Mouse (Mus musculus) forebrain, embryonic 16.5 days (tissue): ENCODE measurements around the gene Lyplal1. TPM values are rescaled to one million over a fixed set of nuclear protein-coding genes. Genes with fewer than 3 reads are reported as not detected.

Experiments
- ATAC-seq: fragments of 200-750 bp; cut with Nextera tagmentation; 2 replicates; pipeline ENCODE4 v1.8.0; 2017; ENCODE audit warnings: mild to moderate bottlenecking, moderate library complexity
- H3K27ac ChIP-seq: fragments of 300-500 bp; sonication (generic); 2 replicates; pipeline ENCODE4 v1.5.1; 2014; ENCODE audit warnings: low read length, control low read depth
- H3K27me3 ChIP-seq: fragments of 300-500 bp; sonication (generic); replicated peaks from 2 replicates; pipeline ENCODE4 v1.6.1; 2014; ENCODE audit warnings: low read length; ENCODE audit not compliant: control insufficient read depth, insufficient read depth
- H3K36me3 ChIP-seq: fragments of 300-500 bp; sonication (generic); 2 replicates; pipeline ENCODE4 v1.6.1; 2014; ENCODE audit not compliant: control insufficient read depth, insufficient read depth
- H3K4me1 ChIP-seq: fragments of 300-500 bp; sonication (generic); replicated peaks from 2 replicates; pipeline ENCODE4 v1.6.1; 2014; ENCODE audit warnings: low read length; ENCODE audit not compliant: control insufficient read depth, insufficient read depth
- H3K4me2 ChIP-seq: fragments of 300-500 bp; sonication (generic); 2 replicates; pipeline ENCODE4 v1.6.1; 2014; ENCODE audit warnings: mild to moderate bottlenecking, low read length, control low read depth
- H3K4me3 ChIP-seq: fragments of 300-500 bp; sonication (generic); replicated peaks from 2 replicates; pipeline ENCODE4 v1.5.1; 2014; ENCODE audit warnings: mild to moderate bottlenecking, low read length, control low read depth
- H3K9ac ChIP-seq: fragments of 300-500 bp; sonication (generic); replicated peaks from 2 replicates; pipeline ENCODE4 v1.6.1; 2014; ENCODE audit warnings: low read depth, low read length, control low read depth
- H3K9me3 ChIP-seq: fragments of 300-500 bp; sonication (generic); 2 replicates; pipeline ENCODE4 v1.6.1; 2016; ENCODE audit warnings: low read length; ENCODE audit not compliant: control insufficient read depth
- WGBS: fragments of 180-500 bp; shearing (Covaris S2); extraction: QIAGEN DNeasy Blood & Tissue Kit; methylation state at CpG from one replicate; pipeline ENCODE4 v1.1.7; 2014; 5-methylcytosine and 5-hydroxymethylcytosine counted together
- polyA plus RNA-seq: library from polyadenylated mRNA; unstranded; fragments of >200 nt; fragmentation: Nextera tagmentation; extraction: Ambion mirVana; gene quantifications from 2 replicates; pipeline ENCODE4 v1.2.1, GENCODE M21; 2015

Gene Lyplal1
- polyA plus RNA-seq, 1 experiment from 2014 or later = 12.2 TPM

- no peaks in the 10 kb centered on the region for H3K4me1 ChIP-seq
- H3K36me3 ChIP-seq = no peaks in the 10 kb centered on the region
- H3K9me3 ChIP-seq = no peaks in the 10 kb centered on the region
- no peak overlapping the region for H3K4me3 ChIP-seq
- ATAC-seq = no peak
- WGBS = 85% methylated on average over 8 of the region's 8 CpGs
- 0 out of 2 replicates have a peak, but pooled peaks cover 6% of the 10 kb centered on the region for H3K27me3 ChIP-seq
- no peak overlapping the region for H3K4me2 ChIP-seq
- no peak overlapping the region for H3K27ac ChIP-seq
- no peak overlapping the region for H3K9ac ChIP-seq
Measured at GRCm38 (mm10) chr1:186128940-186129339, 11.8 kb upstream of the Lyplal1 start.

GRCm38 (mm10) chr1:186126313-186126862, 9.3 kb upstream of the Lyplal1 start:
- 77% methylated on average over 6 of the region's 6 CpGs for WGBS
- no peak overlapping the region for H3K4me3 ChIP-seq
- ATAC-seq = no peak
- no peaks in the 10 kb centered on the region for H3K36me3 ChIP-seq
- H3K4me1 ChIP-seq = no peaks in the 10 kb centered on the region
- H3K9me3 ChIP-seq = no peaks in the 10 kb centered on the region
- no peak overlapping the region for H3K9ac ChIP-seq
- 0 out of 2 replicates have a peak, but pooled peaks cover 6% of the 10 kb centered on the region for H3K27me3 ChIP-seq
- no peak overlapping the region for H3K27ac ChIP-seq
- H3K4me2 ChIP-seq = no peak overlapping the region

- no peak for ATAC-seq
- no peaks in the 10 kb centered on the region for H3K4me1 ChIP-seq
- H3K4me3 ChIP-seq = no peak overlapping the region
- H3K36me3 ChIP-seq = no peaks in the 10 kb centered on the region
- no peak overlapping the region for H3K27ac ChIP-seq
- no peaks in the 10 kb centered on the region for H3K9me3 ChIP-seq
- no peak overlapping the region for H3K4me2 ChIP-seq
- H3K9ac ChIP-seq = no peak overlapping the region
- H3K27me3 ChIP-seq = 0 out of 2 replicates have a peak, but pooled peaks cover 3% of the 10 kb centered on the region
Measured at GRCm38 (mm10) chr1:186123690-186124089, 6.6 kb upstream of the Lyplal1 start.

- Histone ChIP-seq H3K27ac (no peak overlapping the region), H3K4me1 (peaks cover 8% of the 10 kb centered on the region), H3K9ac (no peak overlapping the region), H3K9me3 (no peaks in the 10 kb centered on the region), H3K36me3 (no peaks in the 10 kb centered on the region), H3K4me3 (no peak overlapping the region), H3K4me2 (no peak overlapping the region), H3K27me3 (no peaks in the 10 kb centered on the region)
- ATAC-seq = no peak
- 46% methylated on average over 5 of the region's 5 CpGs for WGBS
Measured at GRCm38 (mm10) chr1:186119856-186120255, 2.7 kb upstream of the Lyplal1 start.

GRCm38 (mm10) chr1:186116086-186116600, 967 bp downstream of the Lyplal1 start:
- WGBS = 48% methylated on average over 7 of the region's 7 CpGs

GRCm38 (mm10) chr1:186102313-186102712, 14.8 kb downstream of the Lyplal1 start:
- H3K4me1 ChIP-seq = no peaks in the 10 kb centered on the region
- H3K36me3 ChIP-seq = no peaks in the 10 kb centered on the region
- 95% methylated on average over 8 of the region's 8 CpGs for WGBS
- H3K9me3 ChIP-seq = no peaks in the 10 kb centered on the region
- H3K27me3 ChIP-seq = no peaks in the 10 kb centered on the region
- H3K27ac ChIP-seq = no peak overlapping the region
- no peak overlapping the region for H3K4me2 ChIP-seq
- H3K9ac ChIP-seq = no peak overlapping the region
- no peak overlapping the region for H3K4me3 ChIP-seq
- no peak for ATAC-seq

More at GRCm38 (mm10) chr1:186116086-186116600, 967 bp downstream of the Lyplal1 start:
- ATAC-seq = no peak
- Histone ChIP-seq H3K36me3 (no peaks in the 10 kb centered on the region), H3K4me2 (peak overlapping the region; percentile 79), H3K9me3 (no peaks in the 10 kb centered on the region), H3K4me1 (peaks cover 8% of the 10 kb centered on the region), H3K9ac (no peak overlapping the region; the same call in 1 of the 2 replicates), H3K27me3 (no peaks in the 10 kb centered on the region), H3K27ac (no peak overlapping the region), H3K4me3 (peak overlapping the region; percentile 75)

GRCm38 (mm10) chr1:186066266-186066897, 50.7 kb downstream of the Lyplal1 start:
- Histone ChIP-seq H3K9ac (no peak overlapping the region), H3K27ac (no peak overlapping the region), H3K4me1 (no peaks in the 10 kb centered on the region), H3K27me3 (no peaks in the 10 kb centered on the region), H3K36me3 (no peaks in the 10 kb centered on the region), H3K4me2 (no peak overlapping the region), H3K4me3 (no peak overlapping the region), H3K9me3 (no peaks in the 10 kb centered on the region)
- 64% methylated on average over 2 of the region's 2 CpGs for WGBS
- peak; percentile 78 for ATAC-seq

- Histone ChIP-seq H3K9me3 (no peaks in the 10 kb centered on the region), H3K4me3 (no peak overlapping the region), H3K27me3 (no peaks in the 10 kb centered on the region), H3K4me1 (no peaks in the 10 kb centered on the region), H3K36me3 (no peaks in the 10 kb centered on the region), H3K4me2 (no peak overlapping the region), H3K27ac (no peak overlapping the region), H3K9ac (no peak overlapping the region)
- WGBS = 45% methylated on average over 2 of the region's 2 CpGs
- ATAC-seq = no peak
Measured at GRCm38 (mm10) chr1:186060041-186060440, 57.1 kb downstream of the Lyplal1 start.

GRCm38 (mm10) chr1:186054227-186054626, 62.9 kb downstream of the Lyplal1 start:
- Histone ChIP-seq H3K27me3 (no peaks in the 10 kb centered on the region), H3K27ac (no peak overlapping the region), H3K36me3 (no peaks in the 10 kb centered on the region), H3K9ac (no peak overlapping the region), H3K4me3 (no peak overlapping the region), H3K9me3 (no peaks in the 10 kb centered on the region), H3K4me2 (no peak overlapping the region), H3K4me1 (no peaks in the 10 kb centered on the region)
- no peak for ATAC-seq
- WGBS = 84% methylated on average over 7 of the region's 7 CpGs
